Mouse (Mus musculus) neural tube, embryonic 11.5 days (tissue): Measurements from ENCODE around the gene Mars. TPM values are rescaled to one million over a fixed set of nuclear protein-coding genes. Genes with fewer than 3 reads are reported as not detected.
"Not testable (repeated sequence)": the region's sequence is repeated elsewhere in the genome, so short reads cannot be mapped to it uniquely, and the experiment has no call there.

ENCODE experiments used
- ATAC-seq: fragments of 200-750 bp; cut with Nextera tagmentation; 2 replicates; pipeline ENCODE4 v1.8.0; 2017; ENCODE audit warnings: moderate number of reproducible peaks, mild to moderate bottlenecking, moderate TSS enrichment, moderate library complexity; ENCODE audit not compliant: insufficient read depth, low FRiP score, low TSS enrichment
- DNase-seq: peaks from one replicate; pipeline ENCODE4 v3.0.0-alpha.2; 2015; ENCODE audit warnings: low spot score
- H3K27ac ChIP-seq: fragments of 300-500 bp; sonication (generic); 2 replicates; pipeline ENCODE4 v1.5.1; 2014; ENCODE audit warnings: low read depth, mild to moderate bottlenecking, low read length
- H3K27me3 ChIP-seq: fragments of 300-500 bp; sonication (generic); 2 replicates; pipeline ENCODE4 v1.6.1; 2014; ENCODE audit warnings: mild to moderate bottlenecking, low read length, mixed read lengths; ENCODE audit not compliant: control insufficient read depth, insufficient read depth
- H3K36me3 ChIP-seq: fragments of 300-500 bp; sonication (generic); 2 replicates; pipeline ENCODE4 v1.6.1; 2014; ENCODE audit warnings: mild to moderate bottlenecking, low read length, moderate library complexity, mixed read lengths; ENCODE audit not compliant: control insufficient read depth, insufficient read depth
- H3K4me1 ChIP-seq: fragments of 300-500 bp; sonication (generic); 2 replicates; pipeline ENCODE4 v1.6.1; 2014; ENCODE audit warnings: low read length, mixed read lengths; ENCODE audit not compliant: control insufficient read depth, insufficient read depth
- H3K4me2 ChIP-seq: fragments of 300-500 bp; sonication (generic); 2 replicates; pipeline ENCODE4 v1.6.1; 2014; ENCODE audit warnings: low read depth, mild to moderate bottlenecking, moderate library complexity
- H3K4me3 ChIP-seq: fragments of 300-500 bp; sonication (generic); 2 replicates; pipeline ENCODE4 v1.5.1; 2014; ENCODE audit warnings: low read depth, low read length
- H3K9ac ChIP-seq: fragments of 300-500 bp; sonication (generic); 2 replicates; pipeline ENCODE4 v1.6.1; 2014; ENCODE audit warnings: mild to moderate bottlenecking, low read length
- H3K9me3 ChIP-seq: fragments of 300-500 bp; sonication (generic); 2 replicates; pipeline ENCODE4 v1.6.1; 2016; ENCODE audit warnings: low read length; ENCODE audit not compliant: control insufficient read depth
- WGBS: fragments of 180-500 bp; shearing (Covaris S2); extraction: QIAGEN DNeasy Blood & Tissue Kit; methylation state at CpG from one replicate; pipeline ENCODE4 v1.1.7; 2014; 5-methylcytosine and 5-hydroxymethylcytosine counted together
- polyA plus RNA-seq: library from polyadenylated mRNA; unstranded; fragments of >200 nt; fragmentation: Nextera tagmentation; extraction: Ambion mirVana; gene quantifications from 2 replicates; pipeline ENCODE4 v1.2.1, GENCODE M21; 2014

Mars gene
- polyA plus RNA-seq, 1 experiment from 2014 or later = 164 TPM

DNA sequence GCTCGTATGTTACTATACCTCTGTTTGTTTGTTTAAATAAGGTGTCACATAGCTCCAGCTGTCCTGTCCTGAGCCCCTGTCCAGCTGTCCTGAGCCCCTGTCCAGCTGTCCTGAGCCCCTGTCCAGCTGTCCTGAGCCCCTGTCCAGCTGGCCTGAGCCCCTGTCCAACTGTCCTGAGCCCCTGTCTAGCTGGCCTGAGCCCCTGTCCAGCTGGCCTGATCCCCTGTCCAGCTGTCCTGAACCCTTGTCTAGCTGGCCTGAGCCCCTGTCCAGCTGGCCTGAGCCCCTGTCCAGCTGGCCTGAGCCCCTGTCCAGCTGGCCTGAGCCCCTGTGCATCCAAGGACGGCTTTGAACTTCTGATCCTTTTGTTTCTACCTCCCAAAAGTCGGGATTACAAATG lies 2.4 kb downstream of the Mars start:
- WGBS = 87% methylated on average over 3 of the region's 3 CpGs
- H3K9ac ChIP-seq, H3K27ac ChIP-seq, ATAC-seq, H3K4me3 ChIP-seq, H3K4me1 ChIP-seq, DNase-seq, H3K27me3 ChIP-seq, H3K4me2 ChIP-seq, H3K9me3 ChIP-seq: not testable (repeated sequence)
- peaks cover 17% of the 10 kb centered on the region for H3K36me3 ChIP-seq

DNA sequence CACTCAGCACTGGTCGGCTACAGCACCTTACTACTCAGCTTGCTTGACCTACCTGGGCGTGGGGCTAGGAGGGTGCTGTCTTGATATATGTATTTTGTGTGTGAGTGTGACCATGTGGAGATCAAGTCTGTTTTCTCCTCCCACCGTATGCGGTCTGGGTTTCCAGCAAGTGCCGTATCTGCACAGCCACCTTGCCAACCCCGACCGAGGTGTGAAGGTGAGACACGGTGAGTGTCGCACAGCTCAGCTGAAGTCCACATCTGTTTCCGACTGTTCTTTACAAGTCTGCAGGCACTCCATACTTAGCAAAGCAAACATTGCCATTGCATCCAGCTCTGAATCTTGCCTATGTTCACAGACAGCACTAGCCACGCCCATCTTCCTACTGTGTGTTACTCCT lies 8.4 kb downstream of the Mars start:
- H3K27me3 ChIP-seq = no peaks in the 10 kb centered on the region
- H3K27ac ChIP-seq = no peak overlapping the region
- no peak overlapping the region for H3K9ac ChIP-seq
- no peak overlapping the region for H3K4me3 ChIP-seq
- peaks cover 33% of the 10 kb centered on the region for H3K36me3 ChIP-seq
- no peaks in the 10 kb centered on the region for H3K9me3 ChIP-seq
- DNase-seq (no peak), ATAC-seq (no peak)
- 96% methylated on average over 11 of the region's 11 CpGs for WGBS
- H3K4me1 ChIP-seq = no peaks in the 10 kb centered on the region
- H3K4me2 ChIP-seq = no peak overlapping the region

DNA sequence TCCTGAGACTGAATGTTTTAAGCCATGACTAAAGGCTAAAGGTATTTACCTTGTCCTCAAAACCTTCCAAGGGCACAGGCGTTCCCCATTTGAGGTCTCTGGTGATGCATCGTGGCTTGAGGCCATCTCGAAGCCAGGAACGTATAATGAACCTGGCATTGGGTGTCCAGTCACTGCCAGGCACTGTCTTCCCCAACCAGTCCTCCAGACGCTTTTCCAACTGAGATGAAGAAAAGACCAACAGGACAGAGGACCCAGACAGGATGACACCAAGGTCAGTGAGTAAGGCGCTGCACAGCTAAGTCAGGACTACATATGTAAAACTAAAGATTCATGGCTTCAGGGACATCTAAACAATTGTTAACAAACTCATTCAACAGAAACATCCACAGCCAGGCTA lies 11.2 kb downstream of the Mars start:
- ATAC-seq = no peak
- no peak for DNase-seq
- Histone ChIP-seq H3K36me3 (peaks cover 41% of the 10 kb centered on the region), H3K4me3 (no peak overlapping the region), H3K4me2 (no peak overlapping the region), H3K9ac (no peak overlapping the region), H3K9me3 (no peaks in the 10 kb centered on the region), H3K27ac (no peak overlapping the region), H3K4me1 (no peaks in the 10 kb centered on the region), H3K27me3 (no peaks in the 10 kb centered on the region)
- 94% methylated on average over 6 of the region's 6 CpGs for WGBS

DNA sequence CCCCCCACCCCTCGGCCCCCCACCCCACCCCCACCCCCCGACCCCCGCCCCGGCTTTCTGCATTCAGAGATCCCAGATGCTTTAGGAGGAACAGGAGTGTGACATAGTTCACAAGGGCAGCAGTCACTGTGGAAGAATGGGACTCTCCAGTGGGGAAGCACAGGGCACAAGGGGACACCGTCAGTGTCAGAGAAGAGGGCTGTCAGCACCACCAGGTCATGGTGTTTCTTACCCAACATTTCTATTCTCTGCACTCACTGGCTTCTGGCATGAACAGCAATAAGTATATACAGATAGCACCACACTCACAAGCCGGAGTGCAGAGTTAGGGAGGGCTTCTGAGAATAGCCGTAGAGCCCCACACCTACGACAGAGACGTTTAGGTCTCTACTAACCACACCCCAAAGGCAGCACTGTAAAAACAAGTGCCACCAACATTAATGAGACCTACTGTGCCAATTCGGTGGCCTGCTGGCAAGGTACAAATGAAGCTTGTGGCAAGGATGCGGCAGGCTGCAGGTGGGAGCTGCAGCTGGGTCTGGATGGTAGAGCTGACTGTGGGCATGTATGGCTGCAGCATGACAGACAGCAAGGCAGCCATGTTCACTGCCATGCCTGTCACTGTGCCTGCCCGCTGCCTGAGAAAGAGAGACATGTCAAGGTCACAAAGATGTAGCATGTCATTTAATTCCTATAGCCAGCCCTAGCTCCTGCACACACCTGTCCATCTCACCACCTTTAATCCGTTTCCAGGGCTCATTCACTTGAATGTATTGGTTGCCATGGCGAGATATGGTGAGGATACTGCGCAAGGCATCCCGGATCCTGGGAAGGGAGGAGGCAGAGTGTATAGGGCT lies 14.3 kb downstream of the Mars start:
- no peak overlapping the region for H3K4me2 ChIP-seq
- no peak overlapping the region for H3K27ac ChIP-seq
- H3K27me3 ChIP-seq = no peaks in the 10 kb centered on the region
- H3K9me3 ChIP-seq = no peaks in the 10 kb centered on the region
- H3K4me3 ChIP-seq = no peak overlapping the region
- H3K4me1 ChIP-seq = 0 out of 2 replicates have a peak, but pooled peaks cover 2% of the 10 kb centered on the region
- no peak for ATAC-seq
- 89% methylated on average over 16 of the region's 16 CpGs for WGBS
- H3K36me3 ChIP-seq = peaks cover 49% of the 10 kb centered on the region
- no peak overlapping the region for H3K9ac ChIP-seq
- no peak for DNase-seq

DNA sequence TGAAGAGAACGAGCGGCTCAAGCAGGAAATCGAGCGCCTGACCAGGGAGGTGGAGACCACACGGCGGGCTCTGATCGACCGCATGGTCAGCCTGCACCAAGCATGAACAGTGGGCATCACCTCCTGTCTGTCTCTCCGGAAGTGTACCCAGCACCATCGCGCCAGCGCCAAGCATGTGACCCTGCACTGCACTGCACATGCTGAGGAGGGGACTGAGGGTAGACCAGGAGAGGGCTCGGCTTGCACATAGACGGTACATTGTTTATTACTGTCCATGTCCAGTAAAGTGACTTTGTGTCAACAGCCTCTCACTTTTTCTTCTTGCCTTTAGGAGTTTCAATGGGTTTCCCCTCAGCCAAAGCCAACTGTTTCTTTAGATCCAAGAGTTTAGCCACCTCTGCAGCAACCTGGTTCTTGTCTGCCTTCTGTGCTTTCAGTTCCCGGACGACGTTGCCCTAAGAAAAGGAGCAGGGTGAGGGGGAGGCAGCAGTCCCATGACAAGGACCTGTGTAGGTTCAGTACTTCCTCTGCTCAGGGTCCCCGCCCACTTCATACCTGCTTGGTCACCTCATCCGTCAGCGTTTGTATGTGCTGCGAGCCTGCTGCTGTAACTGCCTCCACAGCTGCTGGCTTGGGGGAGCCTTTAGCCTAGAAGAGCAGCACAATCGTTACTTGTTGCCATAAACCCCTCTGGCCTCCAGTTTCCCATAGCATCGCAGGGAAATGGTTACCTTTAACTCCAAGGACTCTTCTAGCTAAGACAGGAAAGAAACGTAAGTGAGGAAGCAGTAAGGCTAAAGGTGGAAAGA lies 15.4 kb downstream of the Mars start:
- Histone ChIP-seq H3K36me3 (peaks cover 45% of the 10 kb centered on the region), H3K9me3 (no peaks in the 10 kb centered on the region), H3K4me3 (no peak overlapping the region), H3K4me2 (no peak overlapping the region), H3K9ac (no peak overlapping the region), H3K4me1 (0 out of 2 replicates have a peak, but pooled peaks cover 10% of the 10 kb centered on the region), H3K27me3 (no peaks in the 10 kb centered on the region), H3K27ac (no peak overlapping the region)
- DNase-seq (no peak), ATAC-seq (no peak)
- 90% methylated on average over 24 of the region's 24 CpGs for WGBS

DNA sequence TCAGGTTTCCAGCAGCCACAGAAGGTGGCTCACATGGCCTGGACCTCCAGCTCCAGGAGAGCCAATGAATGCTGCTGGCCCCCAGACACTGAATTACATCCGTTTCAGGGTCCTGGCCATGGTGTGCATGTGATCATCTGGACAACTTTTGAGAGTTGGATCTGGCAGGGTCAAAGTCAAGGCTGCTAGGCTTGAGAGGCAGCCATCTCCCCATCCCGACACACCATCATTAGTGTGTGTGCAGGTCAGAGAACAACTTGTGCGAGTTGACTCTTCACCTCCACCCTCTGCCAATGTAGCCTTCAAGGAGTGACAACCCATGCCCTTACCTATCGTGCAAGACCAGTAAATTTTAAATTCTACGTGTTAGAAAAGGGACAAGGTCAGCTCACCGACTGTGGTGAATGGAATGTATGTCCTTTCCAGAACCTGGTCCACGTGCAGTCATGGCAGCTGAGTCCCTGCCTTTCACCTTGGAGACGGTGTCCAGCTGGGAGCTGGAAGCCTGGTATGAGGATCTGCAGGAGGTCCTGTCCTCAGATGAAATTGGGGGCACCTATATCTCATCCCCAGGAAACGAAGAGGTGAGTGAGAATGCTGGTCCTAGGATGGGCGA lies 16.6 kb downstream of the Mars start:
- Histone ChIP-seq H3K4me2 (no peak overlapping the region), H3K27me3 (no peaks in the 10 kb centered on the region), H3K9ac (no peak overlapping the region), H3K36me3 (peaks cover 42% of the 10 kb centered on the region), H3K9me3 (no peaks in the 10 kb centered on the region), H3K27ac (no peak overlapping the region), H3K4me1 (peaks cover 11% of the 10 kb centered on the region; the same call in 1 of the 2 replicates), H3K4me3 (no peak overlapping the region)
- 94% methylated on average over 10 of the region's 10 CpGs for WGBS
- no peak for DNase-seq
- ATAC-seq = no peak

DNA sequence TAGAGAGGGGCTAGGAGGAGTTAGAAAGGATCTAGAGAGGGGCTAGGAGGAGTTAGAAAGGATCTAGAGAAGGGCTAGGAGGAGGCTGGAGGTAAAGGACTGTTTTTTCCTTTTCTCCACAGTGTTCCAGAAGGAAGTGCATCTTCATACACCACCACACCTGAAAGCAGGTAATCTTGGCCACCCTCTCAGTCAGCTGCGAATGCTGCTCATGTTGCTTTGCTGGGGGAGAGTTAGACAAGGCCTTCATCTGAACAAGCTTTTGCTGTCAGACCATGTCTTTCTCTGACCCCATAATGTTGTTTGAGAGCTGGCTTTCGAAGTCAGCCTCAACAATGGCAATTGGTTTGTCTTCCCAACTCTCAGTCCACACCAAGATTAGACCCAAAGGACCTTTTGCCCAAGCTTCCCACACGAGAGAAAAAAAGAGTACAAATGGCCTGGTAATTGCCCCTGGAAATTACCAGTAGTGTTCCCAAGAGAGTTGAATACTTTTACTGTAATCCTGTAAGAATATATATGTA lies 17.9 kb downstream of the Mars start:
- no peaks in the 10 kb centered on the region for H3K27me3 ChIP-seq
- no peak overlapping the region for H3K27ac ChIP-seq
- no peak overlapping the region for H3K4me2 ChIP-seq
- no peak for ATAC-seq
- WGBS = 78% methylated on average over 3 of the region's 3 CpGs
- DNase-seq = no peak
- H3K4me3 ChIP-seq = no peak overlapping the region
- H3K36me3 ChIP-seq = peaks cover 33% of the 10 kb centered on the region
- no peak overlapping the region for H3K9ac ChIP-seq
- H3K9me3 ChIP-seq = no peaks in the 10 kb centered on the region
- H3K4me1 ChIP-seq = peaks cover 15% of the 10 kb centered on the region

DNA sequence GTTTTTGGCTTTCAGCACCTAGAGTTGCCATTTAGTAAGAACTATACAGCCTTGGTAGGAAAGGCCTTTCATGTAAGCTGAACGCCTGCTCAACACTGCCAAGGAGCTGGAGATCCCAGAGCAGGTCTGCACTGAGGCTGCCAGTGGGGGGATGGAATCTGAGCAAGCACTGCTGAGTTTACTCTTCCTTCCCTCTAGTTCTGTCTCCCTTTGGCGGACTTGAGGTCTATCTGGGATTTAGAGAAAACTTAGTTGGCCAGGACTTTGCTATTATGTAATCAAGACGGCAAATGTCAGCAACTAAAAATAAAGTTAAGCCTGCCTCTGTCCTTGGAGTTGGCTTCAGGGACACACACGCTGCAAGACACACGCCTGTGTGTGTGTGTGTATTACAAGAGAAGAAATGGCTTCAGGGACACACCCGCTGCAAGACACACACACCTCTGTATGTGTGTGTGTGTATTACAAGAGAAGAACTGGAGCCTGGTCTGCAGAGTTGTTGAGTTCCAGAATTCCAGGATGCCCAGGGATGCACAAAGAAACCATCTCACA lies 18.5 kb downstream of the Mars start:
- Histone ChIP-seq H3K36me3 (peaks cover 33% of the 10 kb centered on the region), H3K9ac (no peak overlapping the region), H3K4me1 (peaks cover 15% of the 10 kb centered on the region), H3K9me3 (no peaks in the 10 kb centered on the region), H3K4me2 (no peak overlapping the region), H3K27ac (no peak overlapping the region), H3K4me3 (no peak overlapping the region), H3K27me3 (no peaks in the 10 kb centered on the region)
- no peak for DNase-seq
- ATAC-seq = no peak
- WGBS = 86% methylated on average over 6 of the region's 6 CpGs
